ENCODE assay signal across 13 mouse cellular contexts in the genomic region with DNA sequence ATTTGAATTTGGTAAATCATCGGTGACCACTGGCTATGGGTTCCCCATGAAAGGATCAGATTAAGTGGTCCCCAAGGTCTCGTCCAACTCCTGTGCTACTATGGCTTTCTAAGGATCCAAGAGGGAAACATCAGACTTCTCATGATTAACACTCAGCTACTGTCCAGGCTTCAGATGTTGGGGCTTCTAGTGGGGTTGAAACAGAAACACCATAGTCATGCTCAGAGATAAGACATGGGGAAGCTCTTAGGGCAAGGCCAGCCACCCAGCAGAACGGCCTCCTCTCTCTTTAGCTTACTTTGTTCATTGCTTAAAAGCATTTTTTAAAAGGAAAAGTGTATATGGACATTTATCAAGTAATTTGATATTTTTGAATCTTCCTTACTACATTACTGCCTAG.
DNase-seq lines count a peak whose midpoint lies in the region; ATAC-seq and TF ChIP-seq lines count a peak whose summit lies in the region.
"Had no signal": no experiment of that assay in that cellular context is flagged by ENCODE, and none has a peak within 500 bp of the region (broad histone marks: within the 10 kb centered on the region; RNA-seq: fewer than 3 reads in every experiment).

No protein-coding gene starts in this region.

- H3K36me3 ChIP-seq in MEL (ENCODE audit: control insufficient read depth in 1 of 2, insufficient read depth in 2 of 2, low read length in 2 of 2): peaks cover 0 to 24% of the 10 kb centered on the region in 2 experiments; a peak in 2 of 4 replicates
- no peaks in the 10 kb centered on the region for H3K36me3 ChIP-seq in midbrain, embryonic 14.5 days (ENCODE audit: control insufficient read depth, insufficient read depth, low read length)
- H3K36me3 ChIP-seq: embryonic facial prominence, embryonic 10.5 days; embryonic facial prominence, embryonic 12.5 days; forebrain, embryonic 15.5 days had no signal

- H3K27me3 ChIP-seq in MEL (ENCODE audit: control insufficient read depth in 1 of 2, insufficient read depth in 2 of 2, low read length in 2 of 2): no peaks in the 10 kb centered on the region
- H3K27me3 ChIP-seq in midbrain, embryonic 14.5 days (ENCODE audit: control insufficient read depth, insufficient read depth, low read length): no peaks in the 10 kb centered on the region
- H3K27me3 ChIP-seq: embryonic facial prominence, embryonic 12.5 days; forebrain, embryonic 13.5 days; forebrain, embryonic 15.5 days had no signal

- H3K9ac ChIP-seq in MEL (ENCODE audit: control insufficient read depth, low read depth, low read length, poor library complexity, severe bottlenecking): no peak overlapping the region
- no peak overlapping the region for H3K9ac ChIP-seq in midbrain, embryonic 14.5 days (replicated peaks; ENCODE audit: low read length)
- H3K9ac ChIP-seq: embryonic facial prominence, embryonic 12.5 days; forebrain, embryonic 13.5 days; forebrain, embryonic 15.5 days; forebrain, postnatal 0 days had no signal

- no peak for TF ChIP-seq RAD21 in MEL (IDR thresholded peaks at IDR 0.05; ENCODE audit: low read depth, low read length)

- peaks cover 4 to 21% of the 10 kb centered on the region in 2 experiments; a peak in 3 of 4 replicates for H3K4me1 ChIP-seq in MEL (ENCODE audit: control insufficient read depth in 1 of 2, insufficient read depth in 2 of 2, low read length in 2 of 2)
- H3K4me1 ChIP-seq in midbrain, embryonic 14.5 days (ENCODE audit: control insufficient read depth, insufficient read depth, low read length): peaks cover 7% of the 10 kb centered on the region; the same call in 1 of the 2 replicates
- H3K4me1 ChIP-seq: embryonic facial prominence, embryonic 10.5 days; embryonic facial prominence, embryonic 12.5 days had no signal

- peak; percentile 44 for ATAC-seq in megakaryocyte progenitor cell, adult 5-6 weeks (replicated peaks; ENCODE audit: poor library complexity)
- ATAC-seq in midbrain, embryonic 14.5 days (ENCODE audit: low FRiP score, low TSS enrichment): no peak
- ATAC-seq: forebrain, embryonic 13.5 days; forebrain, embryonic 15.5 days; forebrain, postnatal 0 days had no signal

- no peaks in the 10 kb centered on the region for H3K9me3 ChIP-seq in MEL (replicated peaks; ENCODE audit: insufficient read depth, low read length)
- H3K9me3 ChIP-seq in midbrain, embryonic 14.5 days (ENCODE audit: control insufficient read depth, low read length): no peaks in the 10 kb centered on the region
- H3K9me3 ChIP-seq: embryonic facial prominence, embryonic 10.5 days; embryonic facial prominence, embryonic 12.5 days; forebrain, embryonic 13.5 days; forebrain, embryonic 15.5 days had no signal

- 72% methylated on average over 3 of the region's 3 CpGs for WGBS in midbrain, embryonic 14.5 days

- DNase-seq in MEL (ENCODE audit: low read depth, low spot score) (peak; percentile 73), MEL-GATA-1-ER (ENCODE audit: extremely low read depth, low read depth) (peak; percentile 39)
- no peak for DNase-seq in midbrain, embryonic 14.5 days
- DNase-seq in gastrocnemius, adult 8-10 months (ENCODE audit: low spot score in 2 of 2): no peak
- DNase-seq: adrenal gland, adult 2 months; adrenal gland, postnatal 10 days; adrenal gland, postnatal 36 days; forebrain, postnatal 0 days had no signal

- no peak for TF ChIP-seq POLR2A in MEL (IDR thresholded peaks at IDR 0.05; ENCODE audit: control insufficient read depth in 1 of 2, insufficient read depth in 1 of 2, low read depth in 1 of 2, low read length in 2 of 2, poor library complexity in 1 of 2)

- TF ChIP-seq CTCF in MEL (IDR thresholded peaks at IDR 0.05 in 2 of 3, conservative IDR thresholded peaks at IDR 0.05 in 1 of 3; ENCODE audit: control insufficient read depth in 1 of 3, insufficient read depth in 1 of 3, low read depth in 2 of 3, low read length in 3 of 3, poor library complexity in 1 of 3, severe bottlenecking in 1 of 3): no peak

- no peak overlapping the region for H3K27ac ChIP-seq in MEL (ENCODE audit: control insufficient read depth, low read depth, low read length)
- H3K27ac ChIP-seq in midbrain, embryonic 14.5 days (replicated peaks; ENCODE audit: low read depth, low read length): no peak overlapping the region
- H3K27ac ChIP-seq: embryonic facial prominence, embryonic 10.5 days; embryonic facial prominence, embryonic 12.5 days; forebrain, embryonic 13.5 days; forebrain, embryonic 15.5 days had no signal

- H3K79me2 ChIP-seq in MEL (ENCODE audit: control insufficient read depth, insufficient read depth, low read length, poor library complexity): no peaks in the 10 kb centered on the region

- TF ChIP-seq EP300 in MEL (IDR thresholded peaks at IDR 0.05; ENCODE audit: low read depth in 1 of 2, low read length in 2 of 2): peak in 1 of 2 experiments; percentile 62; a peak in 1 of 4 replicates

- no peak overlapping the region for H3K4me2 ChIP-seq in midbrain, embryonic 14.5 days (ENCODE audit: low read length)
- H3K4me2 ChIP-seq: embryonic facial prominence, embryonic 12.5 days; forebrain, embryonic 13.5 days; forebrain, embryonic 15.5 days had no signal

- no peak overlapping the region for H3K4me3 ChIP-seq in MEL (ENCODE audit: control insufficient read depth in 1 of 2, insufficient read depth in 1 of 2, low read depth in 2 of 2, low read length in 2 of 2)
- no peak overlapping the region for H3K4me3 ChIP-seq in midbrain, embryonic 14.5 days (replicated peaks; ENCODE audit: low read depth, low read length)
- H3K4me3 ChIP-seq: embryonic facial prominence, embryonic 10.5 days; embryonic facial prominence, embryonic 12.5 days; forebrain, embryonic 13.5 days; forebrain, embryonic 15.5 days had no signal

TF ChIP-seq in MEL, 35 proteins besides CTCF, POLR2A, EP300 and RAD21:
- 0 out of 2 replicates have a peak, but pooled peaks have one; percentile 52 for TF ChIP-seq ETS1 (IDR thresholded peaks at IDR 0.05; ENCODE audit: low read depth, low read length)
- no peak for TF ChIP-seq MEF2A (IDR thresholded peaks at IDR 0.05; ENCODE audit: extremely low read depth, insufficient replicate concordance, low read depth, low read length, poor library complexity, severe bottlenecking)
- TF ChIP-seq MXI1 (IDR thresholded peaks at IDR 0.05; ENCODE audit: low read depth, low read length): 0 out of 2 replicates have a peak, but pooled peaks have one; percentile 23
- 0 out of 2 replicates have a peak, but pooled peaks have one; percentile 10 for TF ChIP-seq MAFK (IDR thresholded peaks at IDR 0.05; ENCODE audit: borderline replicate concordance, low read depth, low read length)
- no peak for TF ChIP-seq CHD2 (IDR thresholded peaks at IDR 0.05; ENCODE audit: low read length)
- TF ChIP-seq TCF12 (IDR thresholded peaks at IDR 0.05; ENCODE audit: low read depth, low read length): no peak
- peak; percentile 75 for TF ChIP-seq GATA1 (IDR thresholded peaks at IDR 0.05; ENCODE audit: low read depth, low read length)
- TF ChIP-seq SIN3A (IDR thresholded peaks at IDR 0.05; ENCODE audit: low read length): peak; percentile 35; the same call in 1 of the 2 replicates

Comparison
In these comparisons a context has a peak if more than half of its experiments do, and no peak if none do; other contexts are left out.
1. DNase-seq: peak in MEL (single experiment) and MEL-GATA-1-ER (single experiment); none in midbrain, embryonic 14.5 days (single experiment) and gastrocnemius, adult 8-10 months (0 of 2).